Mouse (Mus musculus) adrenal gland, postnatal 36 days (tissue): ENCODE data around the gene Capn11. TPM values are rescaled to one million over a fixed set of nuclear protein-coding genes. Genes with fewer than 3 reads are reported as not detected.

Experiments
- DNase-seq, 2 experiments: peaks; one replicate each; pipeline ENCODE4 v3.0.0; 2021; ENCODE audit warnings: mixed read lengths in 1 of 2
- total RNA-seq, 2 experiments: library from RNA; stranded (reverse); gene quantifications; 2 replicates each; pipeline ENCODE4 v1.2.3; 2021

Capn11 gene
- total RNA-seq, 2 experiments from 2014 or later = not detected

GRCm38 (mm10) chr17:45682843-45683242 lies 23.7 kb upstream of the Capn11 start:
- no peak for DNase-seq

- no peak for DNase-seq
Measured at GRCm38 (mm10) chr17:45681588-45681987, 22.5 kb upstream of the Capn11 start.

DNA sequence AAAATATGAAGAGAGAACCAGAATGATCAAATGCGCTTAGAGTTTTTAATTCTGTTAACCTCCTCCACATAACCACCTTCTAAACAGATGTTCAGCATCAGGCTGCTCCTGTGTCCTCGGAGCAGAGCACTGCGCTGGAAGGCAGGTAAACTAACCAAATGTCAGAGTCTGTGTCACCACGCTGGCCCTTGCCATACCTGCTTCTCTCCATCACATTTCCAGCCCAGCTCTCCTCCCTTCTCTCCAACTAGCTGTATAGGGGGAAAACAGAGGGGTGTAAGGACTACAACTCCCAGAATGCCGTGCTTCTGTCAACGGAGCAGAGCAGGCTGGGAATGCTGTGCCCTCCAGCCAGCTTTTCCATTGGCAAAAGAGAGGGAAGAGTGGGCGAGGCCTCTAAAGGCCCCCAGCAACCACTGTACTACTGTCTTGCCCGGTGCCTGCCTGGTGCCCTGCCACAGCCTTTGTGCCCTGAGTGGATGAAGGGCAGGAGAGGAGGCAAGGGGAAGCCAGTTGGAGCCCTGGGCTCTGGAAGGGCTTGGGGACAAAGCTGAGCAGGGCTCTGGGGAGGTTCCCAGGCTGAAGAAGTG lies 21.4 kb upstream of the Capn11 start:
- peak; percentile 39 to 59 for DNase-seq

GRCm38 (mm10) chr17:45678106-45678505 lies 19.0 kb upstream of the Capn11 start:
- peak; percentile 72 to 84 for DNase-seq

- no peak for DNase-seq
Measured at GRCm38 (mm10) chr17:45672598-45672997, 13.5 kb upstream of the Capn11 start.

- no peak for DNase-seq
Measured at GRCm38 (mm10) chr17:45671821-45672220, 12.7 kb upstream of the Capn11 start.

GRCm38 (mm10) chr17:45667986-45668385 lies 8.9 kb upstream of the Capn11 start:
- DNase-seq = no peak

DNA sequence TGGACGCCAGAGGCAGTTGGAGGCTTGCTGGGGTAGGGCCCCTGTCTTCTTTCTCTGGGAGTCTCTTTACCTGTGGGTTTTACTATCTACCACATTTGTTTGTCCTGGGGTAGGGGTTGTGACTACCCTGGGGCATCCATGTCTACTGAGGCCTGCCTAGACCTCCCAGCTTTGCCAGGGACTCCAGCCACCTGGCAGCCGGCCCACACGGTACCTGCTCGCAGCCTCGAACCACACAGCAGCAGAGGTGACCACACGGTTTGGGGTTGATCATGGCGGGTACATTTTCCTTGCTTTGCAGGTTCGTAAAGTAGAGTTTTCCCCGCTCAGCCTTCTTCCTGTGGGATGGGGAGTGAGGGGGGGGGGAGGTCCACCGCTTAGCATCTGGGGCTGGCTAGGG lies 8.4 kb upstream of the Capn11 start:
- no peak for DNase-seq

DNA sequence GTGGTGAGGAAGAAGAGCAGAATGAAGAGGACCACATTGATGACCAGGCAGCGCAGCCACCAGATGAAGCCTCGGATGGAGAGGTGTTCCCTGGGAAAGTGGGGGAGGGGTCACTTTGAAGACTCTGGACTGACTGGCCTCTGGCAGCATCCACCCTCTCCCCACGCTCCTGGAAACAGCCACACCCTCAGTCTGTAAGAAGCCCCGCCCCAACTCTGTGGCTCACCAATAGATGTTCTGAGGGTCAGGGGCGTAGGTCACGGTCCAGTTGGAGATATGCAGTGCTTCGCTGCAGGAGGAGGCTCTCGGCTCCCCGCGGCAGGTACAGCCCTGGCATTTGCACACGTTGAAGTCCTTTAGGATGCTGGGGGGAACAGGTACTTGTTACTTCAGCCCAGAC lies 7.0 kb upstream of the Capn11 start:
- no peak for DNase-seq

GRCm38 (mm10) chr17:45664608-45665007 lies 5.5 kb upstream of the Capn11 start:
- no peak for DNase-seq

DNA sequence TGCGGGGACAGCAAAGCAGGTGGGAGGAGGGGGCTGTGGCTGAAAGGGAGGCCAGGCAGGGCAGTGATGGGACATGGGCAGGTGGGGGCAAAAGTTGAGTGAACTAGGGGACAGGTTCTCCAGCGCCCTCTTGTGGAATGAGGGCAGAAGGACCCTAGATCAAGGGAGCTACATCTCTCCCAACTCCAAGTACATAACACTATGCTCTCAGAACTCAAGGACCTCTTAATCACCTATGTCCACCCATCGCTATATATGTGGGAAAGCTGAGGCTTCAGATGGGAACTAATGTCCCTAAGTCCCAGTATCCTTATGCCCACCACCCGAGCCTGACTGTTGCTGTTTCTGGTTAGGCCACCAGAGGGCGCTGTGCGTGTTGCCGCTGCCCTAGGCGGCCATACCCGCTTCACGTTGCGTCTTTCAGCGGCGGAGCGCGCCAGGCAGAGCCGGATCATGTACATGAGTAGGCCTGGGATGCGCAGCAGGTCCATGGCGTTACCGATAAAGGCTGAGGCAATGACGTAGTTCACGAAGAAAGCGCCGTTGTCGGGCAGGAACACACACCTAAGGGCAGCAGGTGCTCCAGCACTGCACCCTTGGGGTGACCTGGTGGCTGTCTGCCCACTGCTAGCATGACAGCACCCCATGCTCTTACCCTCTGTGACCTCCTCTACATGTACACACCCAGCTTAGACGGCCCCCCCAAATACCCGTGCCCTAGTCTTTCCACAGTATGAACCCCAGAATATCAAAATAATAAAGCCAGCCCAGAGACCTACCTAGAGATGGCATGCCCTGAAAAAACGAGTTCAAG lies 4.2 kb upstream of the Capn11 start:
- DNase-seq = peak; percentile 80 to 83

DNA sequence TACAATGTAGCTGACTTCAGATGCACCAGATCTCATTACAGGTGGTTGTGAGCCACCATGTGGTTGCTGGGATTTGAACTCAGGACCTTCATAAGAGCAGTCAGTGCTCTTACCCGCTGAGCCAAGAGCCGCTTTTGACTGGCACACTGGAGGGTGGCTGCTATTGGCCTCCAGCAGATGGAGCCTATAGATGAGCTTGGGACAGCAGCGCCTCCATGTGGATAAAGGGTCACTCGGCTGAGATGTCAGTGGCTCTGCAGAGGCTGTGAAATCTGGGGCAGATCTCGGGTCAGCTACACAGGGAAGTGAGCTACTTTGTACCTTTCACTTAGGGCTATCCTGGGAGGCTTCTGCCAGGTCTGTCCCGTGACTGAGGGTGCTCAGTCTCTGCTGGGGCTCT lies 3.3 kb downstream of the Capn11 start:
- peak; percentile 20 to 24 for DNase-seq

- no peak for DNase-seq
Measured at GRCm38 (mm10) chr17:45653233-45653632, 5.9 kb downstream of the Capn11 start.

DNA sequence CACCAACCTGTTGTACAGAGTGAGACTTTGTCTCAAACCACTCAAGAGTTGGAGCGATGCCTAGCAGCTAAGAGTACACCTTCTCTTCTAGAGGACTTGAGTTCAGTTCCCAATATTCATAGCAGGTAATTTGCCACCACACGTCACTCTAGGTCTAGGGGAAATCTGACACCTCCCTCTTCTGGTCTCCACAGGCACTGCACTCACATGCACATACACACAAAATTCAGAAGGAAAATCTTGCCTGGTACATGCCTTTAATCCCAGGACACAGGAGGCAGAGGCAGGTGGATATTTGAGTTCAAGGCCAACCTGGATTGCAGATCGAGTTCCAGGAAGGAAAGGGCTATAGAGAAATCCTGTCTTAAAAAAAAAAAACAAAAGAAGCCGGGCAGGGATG lies 14.9 kb downstream of the Capn11 start:
- no peak for DNase-seq

GRCm38 (mm10) chr17:45642701-45643100 lies 16.4 kb downstream of the Capn11 start:
- DNase-seq = peak; percentile 79 to 80

GRCm38 (mm10) chr17:45641981-45642380 lies 17.1 kb downstream of the Capn11 start:
- DNase-seq = no peak

DNA sequence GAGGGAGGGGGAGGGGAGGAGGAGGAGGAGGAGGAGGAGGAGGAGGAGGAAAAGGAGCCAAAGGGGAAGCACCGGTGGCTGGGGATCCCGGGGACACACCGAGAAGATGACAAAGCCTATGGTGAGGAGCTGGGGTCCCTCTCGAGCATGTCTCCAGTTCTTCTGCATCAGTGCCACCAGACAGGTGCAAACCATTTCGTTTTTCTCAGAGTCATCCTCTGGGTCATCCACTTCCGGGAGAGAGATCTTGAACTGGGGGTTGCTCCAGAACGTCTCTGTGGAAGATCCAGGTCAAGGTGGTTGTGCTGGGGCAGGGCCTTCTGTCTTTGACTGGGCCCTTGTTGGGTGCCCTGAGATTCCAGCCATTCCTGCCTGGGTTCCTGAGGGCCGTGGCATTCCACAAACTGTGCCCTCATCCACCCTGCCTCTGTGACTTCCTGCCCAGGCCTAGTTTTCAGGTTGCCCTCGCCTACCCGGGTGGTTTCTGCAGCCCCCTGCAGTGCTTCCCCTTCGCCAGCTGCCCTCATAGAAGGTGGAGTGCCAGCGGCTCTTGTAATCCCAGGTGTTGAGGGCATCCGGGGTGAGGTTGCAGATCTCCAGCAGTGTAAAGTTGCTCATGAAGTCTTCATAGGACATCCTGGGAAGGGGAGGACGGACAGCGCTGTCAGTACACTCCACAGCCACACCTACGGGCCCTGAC lies 20.4 kb downstream of the Capn11 start:
- DNase-seq = no peak

GRCm38 (mm10) chr17:45634033-45634432 lies 25.1 kb downstream of the Capn11 start:
- no peak for DNase-seq

- DNase-seq = no peak
Measured at GRCm38 (mm10) chr17:45631940-45632339, 27.2 kb downstream of the Capn11 start.

DNA sequence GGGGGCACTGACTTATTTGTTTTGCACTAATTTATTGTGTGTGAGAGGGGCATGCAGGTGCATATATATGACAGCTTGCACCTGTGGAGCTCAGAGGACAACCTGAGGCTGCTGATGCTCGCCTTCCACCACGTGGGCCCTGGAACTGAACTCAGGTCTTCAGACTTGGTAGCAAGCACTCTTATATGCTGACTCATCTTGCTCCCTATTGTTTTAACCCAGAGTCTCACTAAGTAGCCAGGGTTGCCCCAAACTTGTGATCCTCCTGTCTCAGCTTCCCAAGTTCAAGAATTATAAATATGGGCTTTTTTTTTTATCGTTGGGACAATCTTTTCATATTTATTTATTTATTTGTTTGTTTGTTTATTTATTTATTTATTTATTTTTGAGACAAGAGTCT lies 28.1 kb downstream of the Capn11 start:
- no peak for DNase-seq

DNA sequence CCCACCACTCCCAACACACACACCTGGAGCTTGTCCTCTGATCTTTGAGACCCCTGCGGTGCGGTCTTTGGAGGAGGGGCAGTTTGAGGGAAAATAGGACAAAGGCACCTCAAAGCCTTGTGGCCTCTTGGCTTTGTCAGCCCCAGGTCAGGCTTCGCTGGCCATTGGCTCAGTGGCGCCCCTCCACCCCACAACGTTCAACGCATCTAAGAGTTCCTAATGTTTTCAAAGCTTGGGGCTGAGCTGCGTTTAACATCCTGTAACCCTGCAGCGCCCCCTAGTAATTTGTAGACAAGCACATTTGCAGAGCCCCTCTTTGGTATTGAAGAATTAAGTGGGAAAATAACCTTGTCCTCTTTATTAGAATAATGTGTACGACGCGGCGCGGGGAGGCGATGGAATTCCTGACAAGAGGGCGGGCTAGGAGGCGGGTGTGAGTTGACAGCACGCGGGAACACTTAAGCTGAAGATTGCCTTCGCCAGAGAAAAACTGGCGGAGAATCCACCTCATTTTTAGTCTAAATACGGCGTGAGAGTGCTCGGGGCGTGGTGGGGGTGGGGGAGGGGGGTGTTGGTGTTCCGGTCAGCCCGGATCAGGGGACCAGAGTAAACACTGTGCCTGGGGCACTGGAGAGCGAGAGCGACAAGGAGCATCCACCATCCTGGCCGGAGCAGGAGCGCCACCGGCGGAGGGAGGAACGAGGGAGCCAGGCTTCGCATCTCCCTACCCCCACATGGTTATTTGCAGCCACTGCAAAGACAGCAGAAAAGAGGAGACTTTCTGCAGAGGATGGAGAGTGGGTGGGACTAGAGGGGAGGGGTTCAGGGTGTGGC lies 29.0 kb downstream of the Capn11 start:
- peak; percentile 70 to 80 for DNase-seq
